Mouse (Mus musculus) embryonic facial prominence, embryonic 12.5 days (tissue): Measurements from ENCODE around the gene Otogl. TPM values are rescaled to one million over a fixed set of nuclear protein-coding genes. Genes with fewer than 3 reads are reported as not detected.

ENCODE experiments used
- ATAC-seq: fragments of 200-750 bp; cut with Nextera tagmentation; 2 replicates; pipeline ENCODE4 v1.8.0; 2017; ENCODE audit not compliant: insufficient number of reproducible peaks, insufficient read depth, low FRiP score, low TSS enrichment
- H3K27ac ChIP-seq: fragments of 300-500 bp; sonication (generic); 2 replicates; pipeline ENCODE4 v1.5.1; 2016; ENCODE audit warnings: mild to moderate bottlenecking
- H3K27me3 ChIP-seq: fragments of 300-500 bp; sonication (generic); 2 replicates; pipeline ENCODE4 v1.6.1; 2016; ENCODE audit warnings: mild to moderate bottlenecking, moderate library complexity
- H3K36me3 ChIP-seq: fragments of 300-500 bp; sonication (generic); 2 replicates; pipeline ENCODE4 v1.6.1; 2016; ENCODE audit warnings: mild to moderate bottlenecking
- H3K4me1 ChIP-seq: fragments of 300-500 bp; sonication (generic); 2 replicates; pipeline ENCODE4 v1.6.1; 2016
- H3K4me2 ChIP-seq: fragments of 300-500 bp; sonication (generic); replicated peaks from 2 replicates; pipeline ENCODE4 v1.6.1; 2016; ENCODE audit warnings: mild to moderate bottlenecking, moderate library complexity
- H3K4me3 ChIP-seq: fragments of 300-500 bp; sonication (generic); 2 replicates; pipeline ENCODE4 v1.5.1; 2016; ENCODE audit warnings: mild to moderate bottlenecking
- H3K9ac ChIP-seq: fragments of 300-500 bp; sonication (generic); 2 replicates; pipeline ENCODE4 v1.6.1; 2016; ENCODE audit warnings: mild to moderate bottlenecking, moderate library complexity
- H3K9me3 ChIP-seq: fragments of 300-500 bp; sonication (generic); 2 replicates; pipeline ENCODE4 v1.6.1; 2016; ENCODE audit warnings: mild to moderate bottlenecking, moderate library complexity
- WGBS: fragments of 180-500 bp; shearing (Covaris S2); methylation state at CpG from one replicate; pipeline ENCODE4 v1.1.7; 2016; 5-methylcytosine and 5-hydroxymethylcytosine counted together
- polyA plus RNA-seq: library from polyadenylated mRNA; unstranded; fragments of >200 nt; fragmentation: Nextera tagmentation; extraction: Ambion mirVana; gene quantifications from 2 replicates; pipeline ENCODE4 v1.2.1, GENCODE M21; 2016

Otogl gene
- polyA plus RNA-seq, 1 experiment from 2014 or later = 0.24 TPM

DNA sequence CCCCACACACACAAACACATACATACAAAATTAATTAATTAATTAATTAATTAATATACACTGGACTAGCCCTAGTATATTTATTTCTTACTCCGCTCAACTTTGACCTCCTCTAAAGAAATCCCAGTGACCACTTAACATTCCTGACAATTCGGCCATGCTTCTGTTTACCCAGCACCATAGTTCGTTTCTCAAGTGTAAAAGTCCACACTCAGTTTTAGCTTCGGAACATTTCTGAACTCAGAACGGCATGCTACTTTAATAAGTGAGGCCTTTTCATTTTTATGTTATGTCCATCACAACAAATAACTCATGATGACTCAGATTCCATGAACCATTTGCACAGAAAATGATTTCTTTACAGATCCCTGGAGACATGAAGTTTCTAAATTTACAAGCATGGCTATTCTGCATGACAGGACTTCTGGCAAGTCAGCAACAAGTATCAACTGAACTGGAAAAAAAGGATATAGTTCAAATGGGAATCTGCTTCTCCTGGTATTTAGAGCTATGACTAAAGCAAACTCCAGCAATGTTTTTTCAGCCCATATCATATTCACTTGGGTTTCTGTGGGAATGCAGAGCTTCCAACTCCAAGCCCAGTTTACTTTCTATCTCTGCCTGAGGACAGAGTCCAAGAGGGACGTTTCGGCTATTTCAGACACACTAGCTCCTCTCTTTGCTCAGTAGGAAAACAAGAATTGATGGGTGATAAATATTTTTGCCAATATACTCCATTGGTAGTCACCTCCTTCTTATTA is 6.5 kb downstream of the Otogl start:
- WGBS = 71% methylated on average over 7 of the region's 7 CpGs
- H3K27me3 ChIP-seq = no peaks in the 10 kb centered on the region
- ATAC-seq = no peak

GRCm38 (mm10) chr10:107901958-107902357 is 10.0 kb downstream of the Otogl start:
- H3K9ac ChIP-seq = no peak overlapping the region
- H3K4me3 ChIP-seq = no peak overlapping the region
- H3K9me3 ChIP-seq = no peaks in the 10 kb centered on the region
- H3K27ac ChIP-seq = no peak overlapping the region
- WGBS = 78% methylated on average over 8 of the region's 8 CpGs
- no peaks in the 10 kb centered on the region for H3K27me3 ChIP-seq
- ATAC-seq = no peak
- H3K4me2 ChIP-seq = no peak overlapping the region
- H3K4me1 ChIP-seq = no peaks in the 10 kb centered on the region
- no peaks in the 10 kb centered on the region for H3K36me3 ChIP-seq

More for the DNA sequence above, 6.5 kb downstream of the Otogl start:
- H3K27ac ChIP-seq = no peak overlapping the region
- peaks cover 5% of the 10 kb centered on the region; the same call in 1 of the 2 replicates for H3K9me3 ChIP-seq
- no peak overlapping the region for H3K9ac ChIP-seq
- no peaks in the 10 kb centered on the region for H3K36me3 ChIP-seq
- H3K4me3 ChIP-seq = no peak overlapping the region
- no peak overlapping the region for H3K4me2 ChIP-seq
- H3K4me1 ChIP-seq = no peaks in the 10 kb centered on the region

DNA sequence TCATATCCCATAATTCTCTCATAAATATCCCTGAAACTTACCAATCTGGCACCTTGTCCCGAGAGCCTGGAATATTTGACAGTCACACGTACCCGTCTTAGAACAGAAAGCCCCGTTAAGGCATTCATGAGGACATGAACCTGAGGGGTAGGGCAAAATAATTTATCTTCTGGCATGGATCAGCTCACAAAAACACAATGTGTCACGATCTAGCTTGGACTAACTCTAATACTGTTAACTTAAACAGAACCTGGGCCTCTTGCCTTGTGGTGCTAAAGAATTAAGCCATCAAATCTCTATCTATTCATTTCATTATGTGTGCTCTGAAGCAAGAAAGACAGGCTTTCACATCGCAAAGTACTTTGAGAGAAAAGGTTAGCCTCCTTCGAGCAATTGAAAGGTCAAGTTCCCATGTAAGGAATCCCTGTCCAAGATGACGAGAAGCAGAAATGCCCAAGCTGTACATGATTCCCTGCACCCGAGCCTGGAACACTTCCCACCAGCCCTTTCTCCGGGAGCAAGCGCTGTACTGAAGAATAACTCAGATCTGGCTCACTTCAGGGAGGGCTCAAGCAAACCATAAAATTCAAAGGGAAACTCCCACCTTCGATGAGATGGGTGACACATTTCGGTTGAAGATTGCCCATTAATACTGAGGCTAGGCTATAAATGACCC is 10.6 kb downstream of the Otogl start:
- Histone ChIP-seq H3K4me1 (no peaks in the 10 kb centered on the region), H3K4me2 (no peak overlapping the region), H3K27me3 (no peaks in the 10 kb centered on the region), H3K9ac (no peak overlapping the region), H3K27ac (no peak overlapping the region), H3K9me3 (no peaks in the 10 kb centered on the region), H3K4me3 (no peak overlapping the region), H3K36me3 (no peaks in the 10 kb centered on the region)
- ATAC-seq = no peak
- WGBS = 76% methylated on average over 13 of the region's 13 CpGs

DNA sequence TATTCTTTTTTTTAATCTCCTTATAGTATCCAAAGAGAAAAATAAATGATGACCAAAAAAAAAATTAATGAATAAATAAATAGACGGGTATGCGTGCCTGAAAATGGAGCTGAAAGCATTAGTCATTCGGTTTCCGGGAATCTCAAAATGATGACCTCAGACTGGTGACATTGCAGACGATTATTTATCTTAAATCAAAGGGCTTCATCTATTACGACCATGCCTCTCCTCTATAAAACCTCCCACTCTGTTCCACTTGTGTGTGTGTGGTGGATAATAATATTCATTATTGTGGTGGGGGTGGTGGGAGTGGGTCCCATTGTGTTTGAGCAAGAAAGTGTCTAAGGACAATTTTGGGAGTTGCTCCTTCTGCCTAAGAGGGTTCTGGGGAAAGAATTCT is 12.0 kb downstream of the Otogl start:
- Histone ChIP-seq H3K4me3 (no peak overlapping the region), H3K36me3 (no peaks in the 10 kb centered on the region), H3K4me2 (no peak overlapping the region), H3K9ac (no peak overlapping the region), H3K9me3 (no peaks in the 10 kb centered on the region), H3K4me1 (no peaks in the 10 kb centered on the region), H3K27me3 (no peaks in the 10 kb centered on the region), H3K27ac (no peak overlapping the region)
- WGBS = 85% methylated on average over 6 of the region's 6 CpGs
- ATAC-seq = no peak

DNA sequence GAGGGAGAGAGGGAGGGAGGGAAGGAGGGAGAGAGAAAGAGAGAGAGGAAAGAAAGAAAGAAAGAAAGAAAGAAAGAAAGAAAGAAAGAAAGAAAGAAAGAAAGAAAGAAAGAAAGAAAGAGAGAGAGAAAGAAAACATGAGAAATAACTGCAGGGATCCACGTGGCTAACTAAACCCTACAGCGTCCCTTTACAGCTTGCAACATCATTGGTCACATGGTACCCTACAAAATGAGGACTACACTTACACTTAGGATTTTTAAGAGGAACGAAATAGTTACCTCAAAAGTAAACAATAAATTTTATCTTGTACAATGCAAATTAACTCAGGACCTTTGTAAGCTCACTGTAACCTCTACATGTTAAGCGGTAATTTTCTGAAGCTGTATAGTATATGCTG is 15.8 kb downstream of the Otogl start:
- Histone ChIP-seq H3K9ac (no peak overlapping the region), H3K4me1 (0 out of 2 replicates have a peak, but pooled peaks cover 3% of the 10 kb centered on the region), H3K4me2 (no peak overlapping the region), H3K4me3 (no peak overlapping the region), H3K9me3 (no peaks in the 10 kb centered on the region), H3K27ac (no peak overlapping the region), H3K27me3 (no peaks in the 10 kb centered on the region), H3K36me3 (no peaks in the 10 kb centered on the region)
- WGBS = 86% methylated on average over 4 of the region's 4 CpGs
- ATAC-seq = no peak

DNA sequence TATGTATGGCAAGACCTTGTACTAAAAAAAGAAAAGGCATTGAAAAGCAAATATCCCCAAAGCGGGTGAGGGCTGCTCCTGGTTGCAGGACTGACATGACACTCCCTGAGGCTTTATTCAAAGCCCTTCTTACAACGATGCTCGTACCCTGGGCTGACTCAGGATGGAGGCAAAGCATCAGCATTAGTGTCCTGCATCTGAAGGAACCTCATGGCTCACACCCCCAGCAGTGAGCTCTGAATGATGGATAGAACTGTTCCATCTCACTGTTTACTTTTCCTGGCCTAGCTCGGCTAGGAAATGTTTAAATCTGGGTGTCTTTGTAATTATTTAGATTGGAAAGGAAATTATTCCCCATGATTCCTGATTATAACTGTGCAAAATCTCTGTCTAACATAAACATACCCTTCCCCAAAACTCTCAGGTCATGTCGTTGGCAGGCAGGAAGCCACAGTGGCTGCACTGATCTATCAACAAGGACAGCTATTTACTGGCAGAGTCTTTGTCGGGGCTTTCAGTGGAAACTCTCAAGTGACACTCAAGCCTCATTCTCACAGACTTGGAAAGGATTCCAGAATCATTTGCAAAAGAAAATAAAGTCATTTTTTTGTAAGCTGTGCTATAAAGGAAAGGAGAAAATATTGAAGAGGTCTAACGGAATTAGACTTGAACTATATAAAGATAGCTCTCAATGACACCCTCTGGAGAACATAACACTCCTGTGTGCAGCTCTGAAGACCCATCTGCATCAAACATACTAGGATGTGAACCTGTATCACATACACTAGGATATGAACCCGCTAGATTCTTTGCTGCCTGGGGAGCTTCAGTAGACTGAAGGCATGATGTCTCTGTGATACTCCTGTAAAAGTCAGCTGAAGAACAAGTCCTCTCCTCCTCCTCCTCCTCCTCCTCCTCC is 17.0 kb downstream of the Otogl start:
- no peak overlapping the region for H3K4me3 ChIP-seq
- WGBS = 46% methylated on average over 8 of the region's 8 CpGs
- no peaks in the 10 kb centered on the region for H3K36me3 ChIP-seq
- H3K4me2 ChIP-seq = no peak overlapping the region
- no peak overlapping the region for H3K9ac ChIP-seq
- H3K9me3 ChIP-seq = no peaks in the 10 kb centered on the region
- H3K4me1 ChIP-seq = 0 out of 2 replicates have a peak, but pooled peaks cover 3% of the 10 kb centered on the region
- H3K27ac ChIP-seq = no peak overlapping the region
- ATAC-seq = no peak
- H3K27me3 ChIP-seq = no peaks in the 10 kb centered on the region

DNA sequence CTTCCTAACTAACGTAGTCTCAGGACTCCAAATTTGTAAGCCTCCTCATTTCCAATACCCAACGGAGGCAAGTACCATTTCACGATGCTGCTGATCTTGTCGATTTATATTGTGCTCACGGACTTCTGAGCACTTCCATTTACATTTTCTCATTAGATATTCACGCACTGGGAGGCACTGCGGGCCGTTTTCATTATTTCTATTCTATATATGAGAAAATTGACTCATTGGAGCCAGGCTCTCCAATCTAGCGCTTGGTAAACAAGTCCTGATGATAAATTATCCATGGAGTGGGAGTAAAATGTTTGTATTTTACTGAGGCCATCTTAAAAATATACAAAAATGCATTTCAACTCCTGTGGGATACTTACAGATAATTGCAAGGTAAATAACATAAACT is 21.5 kb downstream of the Otogl start:
- H3K4me2 ChIP-seq = no peak overlapping the region
- no peak overlapping the region for H3K4me3 ChIP-seq
- no peaks in the 10 kb centered on the region for H3K36me3 ChIP-seq
- ATAC-seq = no peak
- no peaks in the 10 kb centered on the region for H3K27me3 ChIP-seq
- H3K4me1 ChIP-seq = 0 out of 2 replicates have a peak, but pooled peaks cover 3% of the 10 kb centered on the region
- H3K27ac ChIP-seq = no peak overlapping the region
- no peaks in the 10 kb centered on the region for H3K9me3 ChIP-seq
- 87% methylated on average over 9 of the region's 9 CpGs for WGBS
- H3K9ac ChIP-seq = no peak overlapping the region

DNA sequence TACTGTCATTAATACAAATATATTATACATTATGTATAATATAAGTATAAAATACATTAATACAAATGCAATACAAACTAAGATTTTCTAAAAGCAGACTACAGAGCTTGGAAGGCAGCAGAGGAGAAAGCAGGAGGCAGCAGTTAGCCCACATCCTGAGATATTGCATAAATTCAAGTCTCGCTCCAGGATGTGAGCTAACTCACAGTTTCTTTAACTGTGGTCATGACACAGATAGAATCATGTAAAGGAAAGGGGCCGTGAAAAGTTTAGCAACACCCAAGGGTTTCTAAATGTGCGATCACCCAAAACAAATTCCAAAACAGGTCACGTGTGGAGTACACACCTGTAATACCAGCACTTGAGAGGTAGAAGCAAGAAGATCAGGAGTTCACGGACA is 39.4 kb downstream of the Otogl start:
- ATAC-seq = no peak
- H3K4me2 ChIP-seq = no peak overlapping the region
- H3K4me3 ChIP-seq = no peak overlapping the region
- H3K27me3 ChIP-seq = no peaks in the 10 kb centered on the region
- WGBS = 91% methylated on average over 5 of the region's 5 CpGs
- H3K9me3 ChIP-seq = no peaks in the 10 kb centered on the region
- no peak overlapping the region for H3K9ac ChIP-seq
- H3K27ac ChIP-seq = no peak overlapping the region
- no peaks in the 10 kb centered on the region for H3K4me1 ChIP-seq
- H3K36me3 ChIP-seq = no peaks in the 10 kb centered on the region

DNA sequence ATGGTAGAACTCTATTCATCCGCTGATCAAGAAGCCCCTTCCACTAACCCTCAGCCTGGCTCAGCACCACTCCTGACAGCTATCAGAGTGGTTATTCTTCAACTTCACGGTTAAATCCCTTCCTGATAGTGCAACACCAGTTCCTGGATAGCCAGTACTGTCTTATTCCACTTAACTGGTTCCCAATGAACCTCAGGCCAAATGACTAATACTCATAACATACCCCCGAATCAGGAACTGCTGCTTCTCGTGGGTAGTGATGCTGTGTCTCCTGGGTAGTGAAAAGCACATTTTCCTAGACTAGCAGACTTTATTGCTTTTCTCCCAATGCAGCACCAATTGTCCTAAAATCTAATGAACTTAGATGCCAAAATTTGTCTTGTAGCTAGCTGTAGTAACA is 39.8 kb downstream of the Otogl start:
- Histone ChIP-seq H3K9ac (no peak overlapping the region), H3K36me3 (no peaks in the 10 kb centered on the region), H3K4me1 (no peaks in the 10 kb centered on the region), H3K4me3 (no peak overlapping the region), H3K9me3 (no peaks in the 10 kb centered on the region), H3K27ac (no peak overlapping the region), H3K27me3 (no peaks in the 10 kb centered on the region), H3K4me2 (no peak overlapping the region)
- 85% methylated on average over 4 of the region's 4 CpGs for WGBS
- ATAC-seq = no peak

DNA sequence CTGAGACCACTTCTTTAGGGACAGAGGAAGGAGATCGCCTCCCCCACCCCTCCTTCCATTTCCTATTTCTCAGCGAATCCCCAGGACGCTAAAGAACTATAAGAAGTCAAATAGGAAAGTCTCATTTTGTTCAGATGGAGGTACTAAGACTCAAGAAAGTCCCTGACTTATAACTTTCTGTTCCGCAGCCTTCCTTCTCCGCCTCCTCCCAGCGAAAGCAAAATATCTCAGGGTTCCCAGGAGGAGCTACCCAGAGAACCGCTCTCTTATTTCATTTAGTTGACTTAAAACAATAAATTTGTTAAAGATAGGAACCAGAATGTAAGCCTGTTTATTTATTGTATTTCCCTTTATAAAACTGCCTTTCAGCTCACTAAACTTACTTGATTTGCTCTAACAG is 41.4 kb downstream of the Otogl start:
- Histone ChIP-seq H3K27ac (no peak overlapping the region), H3K4me3 (no peak overlapping the region), H3K9me3 (no peaks in the 10 kb centered on the region), H3K36me3 (no peaks in the 10 kb centered on the region), H3K4me1 (no peaks in the 10 kb centered on the region), H3K27me3 (no peaks in the 10 kb centered on the region), H3K4me2 (no peak overlapping the region), H3K9ac (no peak overlapping the region)
- ATAC-seq = no peak
- WGBS = 59% methylated on average over 7 of the region's 7 CpGs

GRCm38 (mm10) chr10:107868904-107869303 is 43.0 kb downstream of the Otogl start:
- Histone ChIP-seq H3K4me1 (no peaks in the 10 kb centered on the region), H3K9me3 (no peaks in the 10 kb centered on the region), H3K27me3 (no peaks in the 10 kb centered on the region), H3K36me3 (no peaks in the 10 kb centered on the region), H3K9ac (no peak overlapping the region), H3K4me2 (no peak overlapping the region), H3K4me3 (no peak overlapping the region), H3K27ac (no peak overlapping the region)
- WGBS = 91% methylated on average over 8 of the region's 8 CpGs
- no peak for ATAC-seq
